Mouse (Mus musculus) frontal cortex, adult 2 months (tissue): ENCODE measurements around the gene Pdcl. TPM values are rescaled to one million over a fixed set of nuclear protein-coding genes. Genes with fewer than 3 reads are reported as not detected.

ENCODE experiments used
- DNase-seq, 2 experiments: peaks; one replicate each; pipeline ENCODE4 v3.0.0; 2022; ENCODE audit warnings: low spot score in 1 of 2; ENCODE audit errors: extremely low spot score in 1 of 2
- polyA plus RNA-seq: library from polyadenylated mRNA; depleted of rRNA; stranded (reverse); fragments of >200 nt; gene quantifications from 2 replicates; pipeline ENCODE4 v1.2.3, GENCODE M21; 2012; rRNA removed

Gene Pdcl
- 25.3 and 29.4 TPM in 2 replicates for polyA plus RNA-seq

DNA sequence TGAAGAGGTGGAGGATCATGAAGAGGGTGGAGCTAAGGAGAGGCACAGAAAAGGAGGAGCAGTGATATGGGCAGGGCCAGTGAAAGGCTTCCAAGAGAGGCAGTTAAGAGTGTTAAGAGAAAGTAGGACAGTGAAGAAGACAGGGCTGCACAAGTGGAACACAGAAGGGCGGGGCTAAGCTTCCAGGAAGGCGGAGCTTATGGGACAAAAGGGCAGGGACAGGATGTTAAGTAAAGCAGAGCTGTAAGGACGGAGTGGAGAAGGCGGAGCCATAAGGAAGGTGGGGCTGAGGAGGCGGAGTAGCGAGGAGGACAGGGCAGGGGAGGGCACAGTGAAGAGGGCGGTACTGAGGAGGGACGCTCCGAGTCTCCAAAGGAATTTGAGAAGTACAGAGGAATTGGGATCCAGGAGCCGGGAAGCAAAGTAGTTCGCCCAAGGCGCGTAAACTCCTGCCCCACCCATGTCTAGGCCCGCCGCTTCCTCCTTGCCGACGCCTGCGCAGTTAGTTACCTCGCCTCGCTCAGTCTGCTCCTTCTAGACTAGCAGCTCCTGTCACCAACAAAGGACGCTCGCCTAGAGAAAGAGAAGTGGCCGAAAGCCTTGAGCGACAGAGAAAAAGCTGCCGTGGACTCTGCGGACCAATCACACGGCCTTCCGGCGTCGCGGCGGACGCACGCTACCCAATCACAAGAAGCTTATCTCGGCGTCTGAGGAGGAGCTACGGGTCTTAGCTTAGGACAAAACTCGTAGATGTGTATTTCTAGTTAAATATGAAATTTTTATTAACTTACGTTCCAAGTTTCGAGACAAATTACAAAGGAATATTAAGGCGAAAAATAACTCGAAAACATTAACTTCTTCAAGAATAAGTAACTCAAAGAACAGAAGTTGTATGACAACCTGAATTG, at the start of gene Pdcl:
Pdcl (minus strand) TSS at position 700 of the 908 bp plus-strand sequence.
- peak; percentile 82 to 94 for DNase-seq

GRCm38 (mm10) chr2:37395539-37395938, 36.4 kb upstream of the Pdcl start:
- peak in 1 of 2 experiments; percentile 23 for DNase-seq

GRCm38 (mm10) chr2:37382921-37383320, 23.8 kb upstream of the Pdcl start:
- peak in 1 of 2 experiments; percentile 42 for DNase-seq

DNA sequence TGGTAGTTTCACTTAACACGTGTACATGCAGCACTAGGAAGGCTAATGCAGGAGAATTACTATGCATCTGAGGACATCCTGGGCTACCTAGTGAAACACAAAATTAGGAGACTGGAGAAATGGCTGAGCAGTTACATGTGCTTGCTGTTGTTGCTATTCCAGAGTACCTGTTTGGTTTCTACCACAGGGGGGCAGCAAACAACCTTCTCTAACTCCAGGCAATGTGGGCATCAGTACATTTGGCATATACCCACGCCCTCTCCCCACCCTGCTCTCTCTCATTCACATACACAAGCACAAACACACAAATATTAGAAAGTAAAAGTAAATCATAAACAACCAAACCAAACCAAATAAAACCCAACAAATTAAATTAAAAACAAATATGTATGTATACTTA, 21.1 kb upstream of the Pdcl start:
- peak; percentile 46 to 74 for DNase-seq

DNA sequence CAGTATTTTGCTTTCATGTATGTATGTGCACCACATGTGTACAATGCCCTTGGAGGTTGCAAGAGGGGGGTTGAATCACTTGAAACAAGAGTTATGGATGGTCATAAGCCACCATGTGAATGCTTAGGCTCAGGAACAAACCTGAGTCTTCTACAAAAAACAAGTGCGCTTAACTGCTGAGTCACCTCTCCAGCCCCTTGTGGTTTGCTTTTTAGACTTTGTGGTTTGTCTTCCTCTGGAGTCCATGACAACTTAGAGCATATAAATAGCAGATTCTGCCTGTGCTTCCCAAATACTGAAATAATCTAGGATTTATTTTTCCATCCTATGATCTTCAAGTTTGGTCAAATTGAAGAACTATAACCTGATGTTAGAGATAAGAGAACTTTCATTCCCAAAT, 16.9 kb upstream of the Pdcl start:
- DNase-seq: no peak

DNA sequence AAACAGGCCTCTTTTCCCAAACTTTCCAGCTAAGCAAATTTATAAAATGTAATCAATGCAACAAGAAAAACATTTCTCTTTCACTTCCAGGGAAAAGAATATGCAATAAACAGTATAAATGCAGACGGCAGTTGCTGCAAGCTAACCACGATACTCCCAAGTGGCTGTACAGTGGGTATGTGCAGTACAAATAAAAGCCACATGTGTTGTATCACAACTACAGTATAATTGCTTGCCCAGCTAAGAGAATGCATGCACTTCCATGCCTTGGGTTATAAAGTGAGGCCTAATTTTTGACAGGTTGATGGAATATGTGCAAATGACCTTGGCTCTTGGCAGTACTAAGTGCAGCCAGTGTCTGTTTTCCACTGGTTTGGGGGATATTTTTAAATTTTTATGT, 11.5 kb upstream of the Pdcl start:
- DNase-seq: no peak

DNA sequence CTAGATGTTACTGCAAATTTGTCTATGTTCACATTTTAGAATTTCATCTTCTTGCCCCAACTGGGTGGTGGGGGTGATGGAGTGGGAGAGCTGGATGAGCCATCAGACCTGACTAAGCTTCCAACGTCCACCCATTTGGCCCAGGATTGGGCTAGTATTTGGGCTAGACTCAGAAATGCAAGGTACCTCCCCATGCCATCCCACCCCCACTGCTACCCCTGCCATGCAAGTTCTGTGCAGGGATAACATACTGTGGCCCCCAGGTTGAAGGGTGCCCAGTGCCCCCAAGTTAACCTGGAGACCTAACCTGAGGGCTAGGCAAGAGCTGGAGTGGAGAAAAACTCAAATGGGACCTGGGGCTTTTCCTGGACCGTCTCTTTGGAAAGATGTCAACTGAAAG, 776 bp upstream of the Pdcl start:
- DNase-seq: no peak

GRCm38 (mm10) chr2:37355571-37355970, 3.6 kb downstream of the Pdcl start:
- DNase-seq: no peak

DNA sequence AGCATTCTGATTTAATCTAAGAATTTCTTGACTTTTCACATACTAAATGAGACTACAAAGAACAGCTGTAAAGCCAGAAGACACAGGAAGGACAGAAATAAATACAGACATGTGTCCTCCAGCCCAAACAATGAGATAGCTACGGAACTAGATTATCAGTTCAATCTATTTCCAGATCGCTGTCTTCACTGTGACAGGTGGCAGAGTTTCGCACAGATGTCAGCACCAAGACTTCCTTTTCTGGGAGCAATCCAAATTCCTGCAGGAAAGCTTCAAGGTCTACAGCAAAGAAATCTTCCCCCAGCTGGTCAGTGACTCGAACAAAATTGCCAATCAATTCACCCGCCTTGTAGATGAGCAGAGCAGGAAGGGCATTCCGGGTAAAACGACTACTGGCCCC, 7.5 kb downstream of the Pdcl start:
- peak; percentile 66 to 73 for DNase-seq

DNA sequence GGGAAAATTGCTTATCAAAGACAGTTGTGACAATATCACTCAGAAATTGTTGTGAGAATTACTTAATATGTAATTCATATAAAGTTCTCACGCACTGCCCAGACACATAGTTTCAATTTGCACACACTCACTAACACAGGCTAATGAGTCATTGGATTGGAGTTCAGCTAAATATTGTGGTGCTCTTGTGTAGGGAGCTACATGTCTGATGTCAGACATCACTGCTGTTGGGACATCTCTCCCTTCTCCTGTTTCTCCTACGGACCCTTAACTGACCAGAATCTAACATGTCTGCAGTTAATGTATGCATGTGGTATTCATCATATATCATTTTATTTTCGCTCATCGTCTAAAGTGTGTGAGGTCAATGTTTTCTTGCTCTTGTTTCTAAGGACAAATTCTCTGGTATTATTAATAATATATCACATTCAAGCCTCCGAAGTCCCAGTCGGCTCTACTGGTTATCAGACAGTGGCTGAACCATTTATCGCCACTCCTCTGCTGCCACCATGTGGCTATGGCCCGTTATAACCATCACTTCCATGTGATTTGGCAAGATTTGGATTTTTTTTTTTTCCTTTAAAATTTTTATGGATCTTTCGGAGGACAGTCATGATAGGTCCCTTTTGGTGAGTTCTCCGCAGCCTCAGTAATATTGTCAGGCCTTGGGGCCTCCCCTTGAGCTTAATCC, 20.5 kb downstream of the Pdcl start:
- peak in 1 of 2 experiments; percentile 77 for DNase-seq

DNA sequence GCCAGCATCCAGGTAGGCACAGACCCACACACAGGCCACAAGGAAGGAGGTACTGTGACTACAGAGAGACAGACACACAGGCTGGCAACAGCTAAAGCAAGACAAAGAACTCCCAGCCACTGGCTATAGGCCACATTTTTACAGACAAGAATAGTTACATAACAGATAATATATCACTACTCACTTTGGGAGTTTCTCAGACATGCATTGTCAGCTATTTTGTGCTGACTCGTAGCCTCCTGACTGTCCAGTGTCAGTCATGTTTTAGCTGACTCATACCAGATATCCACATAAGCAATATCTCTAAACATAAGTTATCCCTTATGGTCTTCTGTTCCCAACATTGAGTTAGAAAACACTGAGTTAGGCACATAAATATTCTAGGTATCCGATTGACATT, 25.8 kb downstream of the Pdcl start:
- no peak for DNase-seq

GRCm38 (mm10) chr2:37326215-37326614, 32.9 kb downstream of the Pdcl start, which contains the start of gene Olfr368:
Gene Olfr368 (plus strand): TSS chr2:37326515.
- no peak for DNase-seq

Other genes with a start within 250 kb of the Pdcl start
- gene Olfr362, start 241.4 kb downstream of the Pdcl start, polyA plus RNA-seq: not detected in 2 replicates
- not detected in 2 replicates for gene Olfr364-ps1, start 220.0 kb downstream of the Pdcl start, polyA plus RNA-seq
- not detected in 2 replicates for gene Olfr365, start 171.1 kb downstream of the Pdcl start, polyA plus RNA-seq
- gene Olfr366, start 147.8 kb downstream of the Pdcl start, polyA plus RNA-seq: not detected in 2 replicates
- gene Olfr368, start 32.8 kb downstream of the Pdcl start, polyA plus RNA-seq: not detected in 2 replicates
- gene Rc3h2, start 63.6 kb upstream of the Pdcl start, polyA plus RNA-seq: 25.6 and 26.6 TPM in 2 replicates
- 6.6 TPM in 2 replicates for gene Zbtb26, start 83.8 kb upstream of the Pdcl start, polyA plus RNA-seq
- 9.9 and 10.0 TPM in 2 replicates for gene Zbtb6, start 83.8 kb upstream of the Pdcl start, polyA plus RNA-seq
- 43.9 and 51.4 TPM in 2 replicates for gene Rabgap1, start 83.9 kb upstream of the Pdcl start, polyA plus RNA-seq
- gene Gpr21, start 157.0 kb upstream of the Pdcl start, polyA plus RNA-seq: 2.8 and 3.9 TPM in 2 replicates